Mouse (Mus musculus): ENCODE data around the gene Crabp2.

The Crabp2 gene

DNA sequence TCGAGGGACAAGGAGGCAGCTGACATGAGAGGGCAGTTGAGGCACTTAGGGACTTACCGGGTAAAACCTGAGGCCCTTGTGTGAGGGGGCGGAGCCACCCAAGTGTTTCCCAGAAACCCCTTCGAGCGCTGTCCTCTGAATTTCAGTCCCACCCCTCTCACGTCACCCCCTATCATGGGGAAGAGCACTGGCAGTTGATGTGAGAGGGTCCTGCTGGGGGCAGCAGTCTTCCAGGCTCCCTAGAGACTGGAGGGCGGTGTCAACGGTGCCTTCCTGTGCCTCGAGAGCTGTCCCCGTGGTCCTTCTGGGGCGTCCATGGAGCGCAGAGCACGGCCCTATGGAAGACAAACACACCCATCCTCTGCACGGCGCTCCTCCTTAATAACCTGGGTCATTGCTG is 39.2 kb downstream of the Crabp2 start:
- peak; percentile 49 for DNase-seq

DNA sequence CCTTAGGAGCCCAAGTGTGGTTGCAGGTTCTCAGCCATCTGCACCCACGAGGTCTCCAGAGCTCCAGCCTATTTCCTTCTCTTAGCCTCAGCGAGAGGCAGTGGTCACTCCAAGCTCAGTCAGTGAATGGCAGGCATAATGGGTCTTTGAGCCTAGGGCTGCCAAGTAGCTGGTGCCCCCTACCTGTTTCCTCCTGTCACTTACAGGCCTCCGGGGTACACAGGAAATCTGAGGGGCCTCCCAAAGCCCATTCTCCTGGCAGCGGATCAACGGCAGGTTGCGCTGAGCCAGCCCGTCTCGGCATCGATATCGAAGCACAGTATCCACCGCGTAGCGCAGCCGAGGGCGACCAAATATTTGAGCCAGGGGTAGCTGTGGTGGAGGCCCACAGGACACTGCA is 39.6 kb downstream of the Crabp2 start:
- no peak for DNase-seq

DNA sequence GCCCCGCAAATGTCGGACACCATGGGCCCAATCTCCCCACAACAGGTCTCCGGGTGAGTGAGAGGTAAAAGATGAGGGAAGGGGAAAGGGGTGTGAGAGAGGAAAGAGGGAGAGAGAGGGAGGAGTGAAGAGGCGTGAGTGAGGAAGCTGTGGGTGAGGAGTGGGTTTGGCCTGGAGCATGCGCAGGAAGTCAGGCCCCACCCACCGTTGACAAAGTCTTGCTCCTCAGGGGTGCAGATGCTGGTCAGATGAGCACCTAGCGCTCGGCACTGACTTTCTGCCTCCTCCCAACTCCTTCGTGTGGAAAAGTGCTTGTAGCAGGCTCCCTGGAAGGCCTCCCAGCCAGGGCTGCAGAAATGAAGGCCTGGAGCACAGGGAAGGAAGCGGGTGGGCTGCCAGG is 41.5 kb downstream of the Crabp2 start:
- DNase-seq: no peak

DNA sequence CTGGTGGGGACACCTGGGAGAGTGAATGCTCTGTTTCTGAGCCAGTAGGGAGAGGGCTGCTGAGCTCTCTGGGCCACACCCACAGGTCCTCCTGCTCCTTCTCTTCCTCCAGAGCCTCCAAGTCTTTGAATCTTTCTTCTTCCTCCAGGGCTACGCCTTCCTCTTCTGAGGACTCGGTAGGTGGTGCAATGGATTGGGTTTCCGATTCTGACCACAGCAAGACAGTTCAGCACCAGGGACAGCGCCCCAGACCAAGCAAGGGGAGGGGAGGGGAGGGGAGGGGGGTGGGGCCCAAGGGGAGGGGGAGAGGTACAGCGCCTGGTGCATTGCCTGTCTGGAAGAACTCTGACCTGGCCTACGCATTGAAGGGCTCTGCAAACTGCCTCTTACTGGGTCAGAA is 45.0 kb downstream of the Crabp2 start:
- peak; percentile 42 for DNase-seq

DNA sequence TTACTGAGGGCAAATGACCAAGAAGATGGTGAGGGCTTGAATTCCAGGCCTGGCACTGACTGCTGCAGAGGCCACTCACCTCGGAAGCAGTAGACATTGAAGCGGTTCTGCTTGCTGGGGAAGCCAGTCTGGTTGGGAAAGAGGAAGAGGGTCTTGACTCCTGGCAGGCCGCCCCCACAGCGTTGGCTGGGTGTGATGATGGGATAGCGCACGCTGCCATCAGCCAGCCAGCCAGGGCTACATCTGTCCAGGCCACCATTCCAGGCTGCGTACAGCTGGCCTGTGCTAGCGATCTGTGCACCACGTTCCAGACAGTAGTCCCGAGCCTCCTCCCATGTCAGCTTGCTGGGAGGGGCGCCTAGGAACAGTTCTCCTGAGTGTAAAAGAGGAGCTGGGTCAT is 46.9 kb downstream of the Crabp2 start:
- DNase-seq: no peak

DNA sequence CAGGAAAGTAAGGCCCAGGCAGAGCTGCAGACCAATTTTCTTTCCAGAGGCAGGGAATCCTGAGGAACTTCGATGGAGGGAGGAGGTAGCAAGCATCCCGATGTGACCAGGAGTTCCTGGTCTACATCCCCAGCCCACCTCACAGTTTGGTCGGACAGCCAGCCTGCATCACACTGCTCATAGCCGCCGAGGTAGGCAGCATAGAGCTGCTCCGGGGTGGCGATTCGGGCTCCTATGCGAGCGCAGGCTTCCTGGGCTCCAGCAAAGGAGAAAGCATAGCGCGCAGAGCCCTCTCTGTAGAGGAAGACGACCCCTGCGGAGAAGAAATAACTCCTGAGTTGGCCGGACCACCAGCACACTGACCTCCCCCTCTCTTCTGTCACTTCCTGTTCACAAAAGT is 47.9 kb downstream of the Crabp2 start:
- no peak for DNase-seq

DNA sequence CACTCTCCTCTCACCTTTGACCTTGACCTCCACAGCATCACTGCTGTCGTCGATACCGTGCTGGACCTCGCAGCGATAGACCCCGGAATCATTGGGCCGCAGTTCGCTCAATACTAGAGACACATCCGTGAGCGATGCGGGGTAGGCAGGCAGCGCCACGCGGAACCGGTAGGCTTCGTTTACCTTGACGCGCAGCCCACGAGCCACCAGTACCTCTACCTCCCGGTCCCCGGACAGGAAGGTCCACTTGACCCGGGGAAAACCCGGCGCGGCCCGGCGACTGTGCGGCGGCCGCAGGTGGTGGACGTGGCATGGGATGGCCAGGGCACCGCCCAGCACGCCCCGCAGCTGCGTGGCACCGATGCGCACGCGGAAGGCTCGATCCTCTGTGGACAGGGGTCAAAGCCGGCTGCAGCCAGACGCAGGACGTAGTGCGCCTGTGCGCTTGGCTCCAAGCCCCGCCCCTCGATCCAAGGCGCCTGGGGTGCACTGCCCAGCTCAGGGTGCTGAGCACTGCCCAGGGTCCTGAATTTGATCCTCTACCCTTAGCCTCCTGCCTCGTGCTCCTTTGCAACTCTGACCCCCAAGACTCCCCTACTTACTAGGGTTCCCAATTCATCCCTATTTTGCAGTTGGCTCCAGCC is 48.6 kb downstream of the Crabp2 start:
- DNase-seq: peak; percentile 50

DNA sequence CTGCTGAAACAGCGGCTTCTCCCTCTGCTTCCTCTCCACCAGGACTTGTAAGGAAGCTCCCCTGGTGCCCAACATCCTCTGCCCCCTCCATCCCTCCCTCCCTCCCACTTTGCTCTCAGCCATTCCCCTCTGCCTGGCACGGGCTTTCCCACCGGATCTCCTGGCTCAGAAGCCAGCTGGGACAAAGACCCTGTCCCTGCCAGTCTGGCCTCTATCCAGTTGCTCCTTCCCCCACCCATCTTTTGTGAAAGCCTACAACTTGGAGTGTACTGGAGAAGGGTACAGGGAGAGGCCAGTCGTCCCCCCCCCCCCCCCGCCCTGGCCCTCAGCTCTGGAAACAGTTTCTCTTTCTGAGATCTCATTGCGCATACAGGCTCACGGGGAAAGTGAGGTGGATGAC is 50.3 kb downstream of the Crabp2 start:
- no peak for DNase-seq

DNA sequence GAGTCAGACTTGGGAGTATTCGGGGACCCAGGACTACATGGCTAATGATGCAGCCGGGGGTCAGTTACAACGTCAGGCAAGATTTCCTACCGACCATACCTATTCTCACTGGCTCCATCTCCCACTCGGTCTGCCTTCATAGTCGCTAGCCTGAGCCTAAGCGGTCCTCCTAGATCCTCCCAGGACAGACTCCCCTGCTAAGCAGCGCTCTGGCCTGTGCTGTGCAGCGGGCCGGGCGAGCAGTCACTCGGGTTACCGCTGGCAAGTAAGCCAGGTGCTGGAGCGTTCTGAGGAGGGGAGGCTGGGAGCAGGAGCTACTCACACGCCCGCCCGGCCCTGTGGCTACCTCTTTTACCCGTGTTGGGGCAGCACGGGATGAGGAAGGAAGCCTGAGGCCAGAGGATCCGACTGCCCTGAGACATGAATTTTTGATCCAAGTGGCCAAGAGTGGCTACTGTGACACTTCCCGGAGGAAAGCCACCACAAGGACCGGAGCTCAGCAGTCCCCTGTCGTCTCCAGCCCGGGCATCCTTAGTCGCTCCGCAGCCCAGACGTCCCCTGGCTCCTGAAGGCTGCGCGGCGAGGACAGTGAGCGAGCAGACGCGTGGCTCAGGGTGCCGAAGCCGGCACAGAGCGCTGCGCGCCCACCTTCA is 50.9 kb downstream of the Crabp2 start:
- DNase-seq: no peak

DNA sequence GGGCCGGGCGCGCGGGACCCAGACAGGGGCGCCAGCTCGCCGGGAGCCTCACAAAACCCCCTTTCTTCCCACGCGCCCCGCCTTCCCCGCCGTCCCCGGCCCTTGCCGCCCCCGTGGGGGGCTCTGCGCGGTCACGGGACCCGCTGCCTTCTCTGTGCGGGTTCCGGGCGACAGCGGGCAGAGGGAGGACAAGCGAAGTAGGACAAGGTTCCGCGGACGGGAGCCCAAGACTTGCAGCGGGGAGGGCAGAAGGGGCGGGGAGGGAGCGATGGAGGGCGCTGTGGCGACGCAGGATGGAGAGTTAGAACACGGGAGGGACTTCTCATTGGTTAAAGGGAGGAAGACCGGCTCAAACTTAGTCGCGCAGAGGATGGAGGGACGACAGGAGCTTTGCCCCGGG is 51.7 kb downstream of the Crabp2 start, which contains the start of gene Bcan:
Gene Bcan (minus strand): TSS at position 50 of the 400 bp plus-strand sequence.
- DNase-seq: no peak

DNA sequence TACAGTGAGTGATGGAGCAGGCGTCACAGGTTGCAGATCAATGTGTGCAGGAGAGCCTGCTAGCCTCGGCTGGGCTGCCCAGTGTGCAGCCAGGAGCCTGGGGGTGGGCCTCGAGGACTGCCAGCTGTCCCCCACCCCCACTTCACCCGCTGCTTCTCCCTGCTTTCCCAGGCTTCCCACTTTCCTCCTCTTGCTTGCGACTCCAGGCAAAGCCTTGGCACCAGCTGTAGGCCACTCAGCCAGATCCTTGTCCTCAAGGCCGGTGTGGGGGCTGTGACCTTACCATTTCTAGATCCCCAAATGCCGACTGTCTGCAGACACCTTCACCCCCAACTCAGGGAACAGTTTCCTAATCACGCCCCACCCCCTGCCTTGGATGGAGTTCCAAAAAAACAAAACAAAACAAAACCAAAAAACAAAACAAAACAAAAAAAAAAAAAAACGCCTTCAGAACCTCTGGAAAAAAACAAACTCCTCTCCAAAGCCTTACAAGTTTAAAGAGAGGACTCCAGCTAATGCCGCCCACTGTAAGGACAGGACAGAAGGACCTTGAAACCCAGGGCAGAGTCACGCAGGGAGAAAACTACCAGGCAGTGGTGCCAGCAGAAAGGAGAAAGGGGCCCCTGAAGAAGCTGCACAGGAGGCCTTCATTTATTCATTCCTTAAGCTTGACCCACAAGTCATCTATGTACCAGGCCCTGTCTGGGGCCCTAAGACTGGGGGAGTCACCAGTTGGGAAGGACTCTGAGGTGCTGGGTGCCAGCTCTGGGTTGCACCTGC is 52.5 kb downstream of the Crabp2 start:
- DNase-seq: no peak

DNA sequence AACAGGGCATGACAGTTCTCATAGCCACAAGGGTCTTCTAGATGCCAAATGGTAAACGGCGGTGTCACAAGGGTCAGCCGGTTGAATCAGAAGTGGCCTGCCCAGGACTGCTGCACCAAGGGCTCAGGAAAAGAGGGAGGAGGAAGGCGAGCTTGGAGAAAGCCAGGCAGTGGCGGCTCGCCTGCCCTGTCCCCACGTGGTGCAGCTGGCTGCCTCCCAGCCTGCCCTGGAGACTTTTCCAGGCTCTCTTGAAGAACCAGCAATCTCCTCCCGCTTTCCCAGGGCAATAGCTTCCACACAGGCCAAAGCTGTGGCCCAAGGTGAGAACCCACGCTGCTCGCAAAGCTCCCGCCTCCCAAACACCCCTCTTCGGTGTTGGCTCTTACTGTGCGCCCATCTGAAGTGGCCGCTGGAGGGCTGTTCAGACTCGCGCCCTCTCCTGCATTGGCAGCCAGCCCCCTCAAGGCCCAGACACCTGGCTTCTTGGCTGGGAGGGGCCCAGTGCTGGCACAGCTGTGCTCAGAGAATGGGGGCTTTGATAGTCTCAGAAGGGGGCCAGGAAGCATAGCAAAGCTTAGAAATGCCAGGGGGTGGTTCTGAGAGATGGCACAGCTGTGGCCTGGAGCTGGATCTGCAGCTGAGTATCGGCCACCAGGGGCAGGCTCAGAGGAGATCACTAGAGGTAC is 54.0 kb downstream of the Crabp2 start:
- DNase-seq: no peak

All from kidney, postnatal 14 days (tissue).